Mouse (Mus musculus) embryonic fibroblast, embryonic 13.5 days (primary cell): Measurements from ENCODE around the gene Fndc7.

Experiments used
- CTCF ChIP-seq: IDR thresholded peaks from 2 replicates; pipeline ENCODE4 v1.5.1; 2011; ENCODE audit warnings: mild to moderate bottlenecking, control low read depth, low read length, moderate library complexity, borderline replicate concordance; ENCODE audit not compliant: insufficient read depth
- POLR2A ChIP-seq: IDR thresholded peaks from 2 replicates; pipeline ENCODE4 v1.6.1; 2011; ENCODE audit warnings: low read depth, mild to moderate bottlenecking, control low read depth, low read length, moderate library complexity

DNA sequence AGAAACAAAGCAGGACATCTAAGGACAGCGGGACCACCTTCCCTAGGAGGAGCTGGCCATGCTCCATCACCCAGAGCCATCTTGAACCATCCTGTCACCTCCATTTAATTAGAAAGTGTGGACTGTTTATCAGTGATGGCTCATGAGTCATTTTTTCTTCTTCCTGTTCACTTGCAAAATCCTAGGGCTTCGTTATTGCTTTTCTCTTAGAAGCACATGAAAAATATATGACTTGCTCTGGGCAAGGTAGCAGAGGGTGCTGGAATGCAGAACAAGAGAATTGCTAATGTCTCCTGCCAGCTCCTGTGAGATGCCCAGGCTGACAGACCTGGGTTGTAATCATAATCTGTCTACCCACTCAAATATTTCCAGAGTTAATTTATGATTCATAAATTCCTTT is 29.0 kb downstream of the Fndc7 start:
- TF ChIP-seq POLR2A (no peak), CTCF (no peak)
